Mouse (Mus musculus): ENCODE results near the gene Xxylt1.

The Xxylt1 gene

GRCm38 (mm10) chr16:30915611-30916220 lies 165.5 kb downstream of the Xxylt1 start:
- no peak for DNase-seq (ENCODE audit: low spot score)
